Mouse (Mus musculus) embryonic facial prominence, embryonic 11.5 days (tissue): ENCODE data around the gene Rasa3. TPM values are rescaled to one million over a fixed set of nuclear protein-coding genes. Genes with fewer than 3 reads are reported as not detected.

ENCODE experiments used
- ATAC-seq: fragments of 200-750 bp; cut with Nextera tagmentation; replicated peaks from 2 replicates; pipeline ENCODE4 v1.8.0; 2017; ENCODE audit warnings: low read depth; ENCODE audit not compliant: insufficient number of reproducible peaks, low FRiP score, low TSS enrichment
- DNase-seq: peaks from one replicate; pipeline ENCODE4 v3.0.0-alpha.2; 2015; ENCODE audit warnings: low spot score
- H3K27ac ChIP-seq: fragments of 300-500 bp; sonication (generic); replicated peaks from 2 replicates; pipeline ENCODE4 v1.5.1; 2014; ENCODE audit warnings: mild to moderate bottlenecking, low read depth, low read length, control low read depth
- H3K27me3 ChIP-seq: fragments of 300-500 bp; sonication (generic); 2 replicates; pipeline ENCODE4 v1.6.1; 2014; ENCODE audit warnings: mild to moderate bottlenecking, low read length, moderate library complexity, mixed read lengths; ENCODE audit not compliant: control insufficient read depth, insufficient read depth
- H3K36me3 ChIP-seq: fragments of 300-500 bp; sonication (generic); replicated peaks from 2 replicates; pipeline ENCODE4 v1.6.1; 2014; ENCODE audit warnings: low read depth, mild to moderate bottlenecking, low read length, moderate library complexity, mixed read lengths; ENCODE audit not compliant: control insufficient read depth, insufficient read depth
- H3K4me1 ChIP-seq: fragments of 300-500 bp; sonication (generic); 2 replicates; pipeline ENCODE4 v1.6.1; 2014; ENCODE audit warnings: low read length, mixed read lengths; ENCODE audit not compliant: control insufficient read depth, insufficient read depth
- H3K4me2 ChIP-seq: fragments of 300-500 bp; sonication (generic); 2 replicates; pipeline ENCODE4 v1.6.1; 2014; ENCODE audit warnings: low read depth, mild to moderate bottlenecking, control low read depth, low read length, moderate library complexity
- H3K4me3 ChIP-seq: fragments of 300-500 bp; sonication (generic); 2 replicates; pipeline ENCODE4 v1.5.1; 2014; ENCODE audit warnings: low read depth, low read length, control low read depth
- H3K9ac ChIP-seq: fragments of 300-500 bp; sonication (generic); replicated peaks from 2 replicates; pipeline ENCODE4 v1.6.1; 2014; ENCODE audit warnings: mild to moderate bottlenecking, control low read depth, low read length
- H3K9me3 ChIP-seq: fragments of 300-500 bp; sonication (generic); replicated peaks from 2 replicates; pipeline ENCODE4 v1.6.1; 2016; ENCODE audit warnings: mild to moderate bottlenecking, low read length, inconsistent platforms, mixed read lengths; ENCODE audit not compliant: control insufficient read depth
- WGBS: fragments of 180-500 bp; shearing (Covaris S2); extraction: QIAGEN DNeasy Blood & Tissue Kit; methylation state at CpG from one replicate; pipeline ENCODE4 v1.1.7; 2014; 5-methylcytosine and 5-hydroxymethylcytosine counted together
- polyA plus RNA-seq: library from polyadenylated mRNA; unstranded; fragments of >200 nt; fragmentation: Nextera tagmentation; extraction: Ambion mirVana; gene quantifications from 2 replicates; pipeline ENCODE4 v1.2.1, GENCODE M21; 2014

The Rasa3 gene
- polyA plus RNA-seq, 1 experiment from 2014 or later, result 21.8 TPM

GRCm38 (mm10) chr8:13657479-13657878, 19.9 kb downstream of the Rasa3 start:
- H3K4me3 ChIP-seq, result no peak overlapping the region
- H3K9ac ChIP-seq, result no peak overlapping the region
- no peak for ATAC-seq
- 75% methylated on average over 12 of the region's 12 CpGs for WGBS
- H3K27me3 ChIP-seq, result no peaks in the 10 kb centered on the region
- H3K4me1 ChIP-seq, result no peaks in the 10 kb centered on the region
- H3K9me3 ChIP-seq, result no peaks in the 10 kb centered on the region
- DNase-seq, result no peak
- no peaks in the 10 kb centered on the region for H3K36me3 ChIP-seq
- H3K27ac ChIP-seq, result no peak overlapping the region
- H3K4me2 ChIP-seq, result no peak overlapping the region

GRCm38 (mm10) chr8:13655033-13655351, 22.4 kb downstream of the Rasa3 start:
- no peak overlapping the region for H3K27ac ChIP-seq
- no peaks in the 10 kb centered on the region for H3K4me1 ChIP-seq
- no peaks in the 10 kb centered on the region for H3K9me3 ChIP-seq
- no peak overlapping the region for H3K9ac ChIP-seq
- H3K4me3 ChIP-seq, result no peak overlapping the region
- H3K27me3 ChIP-seq, result no peaks in the 10 kb centered on the region
- no peak for DNase-seq
- H3K4me2 ChIP-seq, result no peak overlapping the region
- no peaks in the 10 kb centered on the region for H3K36me3 ChIP-seq
- 0 out of 2 replicates have a peak, but pooled peaks have one; percentile 56 for ATAC-seq
- WGBS, result 93% methylated on average over 5 of the region's 5 CpGs

- no peaks in the 10 kb centered on the region for H3K27me3 ChIP-seq
- WGBS, result 75% methylated on average over 11 of the region's 11 CpGs
- no peak for ATAC-seq
- no peak overlapping the region for H3K4me3 ChIP-seq
- DNase-seq, result no peak
- no peak overlapping the region for H3K9ac ChIP-seq
- no peak overlapping the region for H3K4me2 ChIP-seq
- H3K4me1 ChIP-seq, result no peaks in the 10 kb centered on the region
- H3K9me3 ChIP-seq, result no peaks in the 10 kb centered on the region
- H3K36me3 ChIP-seq, result no peaks in the 10 kb centered on the region
- no peak overlapping the region for H3K27ac ChIP-seq
Measured at GRCm38 (mm10) chr8:13654350-13655032, 22.9 kb downstream of the Rasa3 start.

GRCm38 (mm10) chr8:13650541-13651191, 26.7 kb downstream of the Rasa3 start:
- peaks cover 3% of the 10 kb centered on the region; the same call in 1 of the 2 replicates for H3K4me1 ChIP-seq
- 89% methylated on average over 11 of the region's 11 CpGs for WGBS
- DNase-seq, result no peak
- H3K9ac ChIP-seq, result no peak overlapping the region
- no peaks in the 10 kb centered on the region for H3K36me3 ChIP-seq
- H3K4me3 ChIP-seq, result no peak overlapping the region
- no peak for ATAC-seq
- no peak overlapping the region for H3K27ac ChIP-seq
- no peaks in the 10 kb centered on the region for H3K27me3 ChIP-seq
- no peak overlapping the region for H3K4me2 ChIP-seq
- H3K9me3 ChIP-seq, result no peaks in the 10 kb centered on the region

- DNase-seq, result no peak
- Histone ChIP-seq H3K27ac (no peak overlapping the region), H3K9ac (no peak overlapping the region; the same call in 1 of the 2 replicates), H3K27me3 (no peaks in the 10 kb centered on the region), H3K36me3 (no peaks in the 10 kb centered on the region), H3K4me2 (no peak overlapping the region), H3K4me3 (no peak overlapping the region), H3K4me1 (peaks cover 3% of the 10 kb centered on the region; the same call in 1 of the 2 replicates), H3K9me3 (no peaks in the 10 kb centered on the region)
- 45% methylated on average over 3 of the region's 3 CpGs for WGBS
- no peak for ATAC-seq
Measured at GRCm38 (mm10) chr8:13649154-13649515, 28.3 kb downstream of the Rasa3 start.

GRCm38 (mm10) chr8:13648377-13649153, 28.8 kb downstream of the Rasa3 start:
- peaks cover 8% of the 10 kb centered on the region; the same call in 1 of the 2 replicates for H3K4me1 ChIP-seq
- no peak overlapping the region for H3K27ac ChIP-seq
- no peaks in the 10 kb centered on the region for H3K9me3 ChIP-seq
- peak; percentile 26 for DNase-seq
- no peak overlapping the region; the same call in 1 of the 2 replicates for H3K9ac ChIP-seq
- H3K36me3 ChIP-seq, result no peaks in the 10 kb centered on the region
- peak; percentile 63 for ATAC-seq
- no peaks in the 10 kb centered on the region for H3K27me3 ChIP-seq
- 25% methylated on average over 7 of the region's 7 CpGs for WGBS
- no peak overlapping the region for H3K4me2 ChIP-seq
- no peak overlapping the region for H3K4me3 ChIP-seq

GRCm38 (mm10) chr8:13647591-13647990, 29.8 kb downstream of the Rasa3 start:
- no peak overlapping the region for H3K27ac ChIP-seq
- no peak overlapping the region for H3K4me3 ChIP-seq
- H3K4me1 ChIP-seq, result peaks cover 8% of the 10 kb centered on the region; the same call in 1 of the 2 replicates
- no peaks in the 10 kb centered on the region for H3K9me3 ChIP-seq
- ATAC-seq (no peak), DNase-seq (no peak)
- no peak overlapping the region for H3K4me2 ChIP-seq
- 82% methylated on average over 5 of the region's 5 CpGs for WGBS
- no peaks in the 10 kb centered on the region for H3K36me3 ChIP-seq
- H3K9ac ChIP-seq, result no peak overlapping the region
- no peaks in the 10 kb centered on the region for H3K27me3 ChIP-seq
